Mouse (Mus musculus): ENCODE data around the gene Podn.

Podn gene

GRCm38 (mm10) chr4:108045136-108046107, 50.8 kb downstream of the Podn start:
- in situ Hi-C loops (cut with MboI, MseI): no loop called here

- in situ Hi-C loops (cut with MboI, MseI): no loop called here
Measured at GRCm38 (mm10) chr4:108037027-108037426, 59.2 kb downstream of the Podn start.

- in situ Hi-C loops (cut with MboI, MseI): no loop called here
Measured at GRCm38 (mm10) chr4:108033041-108033764, 63.0 kb downstream of the Podn start.

GRCm38 (mm10) chr4:108032352-108032849, 63.8 kb downstream of the Podn start:
- in situ Hi-C loops (cut with MboI, MseI): no loop called here

- in situ Hi-C loops (cut with MboI, MseI): no loop called here
Measured at GRCm38 (mm10) chr4:108031502-108032351, 64.5 kb downstream of the Podn start.

GRCm38 (mm10) chr4:108030888-108031501, 65.2 kb downstream of the Podn start:
- in situ Hi-C loops (cut with MboI, MseI): no loop called here

GRCm38 (mm10) chr4:108026193-108026592, 70.1 kb downstream of the Podn start:
- in situ Hi-C loops (cut with MboI, MseI): no loop called here

- in situ Hi-C loops (cut with MboI, MseI): no loop called here
Measured at GRCm38 (mm10) chr4:108025269-108025668, 71.0 kb downstream of the Podn start.

- in situ Hi-C loops (cut with MboI, MseI): no loop called here
Measured at GRCm38 (mm10) chr4:108024641-108025040, 71.6 kb downstream of the Podn start.

- in situ Hi-C loops (cut with MboI, MseI): no loop called here
Measured at GRCm38 (mm10) chr4:108023186-108023585, 73.1 kb downstream of the Podn start.

- in situ Hi-C loops (cut with MboI, MseI): no loop called here
Measured at GRCm38 (mm10) chr4:108020178-108020577, 76.1 kb downstream of the Podn start.

GRCm38 (mm10) chr4:108018961-108019921, 77.0 kb downstream of the Podn start:
- in situ Hi-C loops (cut with MboI, MseI): no loop called here

GRCm38 (mm10) chr4:108018241-108018923, 77.9 kb downstream of the Podn start:
- in situ Hi-C loops (cut with MboI, MseI): no loop called here

- in situ Hi-C loops (cut with MboI, MseI): no loop called here
Measured at GRCm38 (mm10) chr4:108017839-108018238, 78.4 kb downstream of the Podn start.

- in situ Hi-C loops (cut with MboI, MseI): no loop called here
Measured at GRCm38 (mm10) chr4:108016321-108016720, 79.9 kb downstream of the Podn start.

- in situ Hi-C loops (cut with MboI, MseI): no loop called here
Measured at GRCm38 (mm10) chr4:108015067-108015765, 81.0 kb downstream of the Podn start.

- in situ Hi-C loops (cut with MboI, MseI): no loop called here
Measured at GRCm38 (mm10) chr4:108014466-108014865, 81.8 kb downstream of the Podn start.

- in situ Hi-C loops (cut with MboI, MseI): no loop called here
Measured at GRCm38 (mm10) chr4:108008541-108008940, 87.7 kb downstream of the Podn start.
